10 mouse cellular contexts compared by ENCODE assay signal in genomic region chr1:69105096-69105492, GRCm38 (mm10). TPM values are rescaled to one million over a fixed set of nuclear protein-coding genes. Genes with fewer than 3 reads are reported as not detected.
DNase-seq lines count a peak whose midpoint lies in the region; ATAC-seq and TF ChIP-seq lines count a peak whose summit lies in the region.
"Had no signal": no experiment of that assay in that cellular context is flagged by ENCODE, and none has a peak within 500 bp of the region (broad histone marks: within the 10 kb centered on the region; RNA-seq: fewer than 3 reads in every experiment).

No protein-coding gene starts in this region.

- no peak overlapping the region for H3K9ac ChIP-seq in liver, adult 2 months (ENCODE audit: low read depth, low read length)
- H3K9ac ChIP-seq in embryonic facial prominence, embryonic 12.5 days = peak overlapping the region; percentile 10; the same call in 1 of the 2 replicates
- H3K9ac ChIP-seq in hindbrain, postnatal 0 days (replicated peaks; ENCODE audit: low read length) = peak overlapping the region; percentile 67
- H3K9ac ChIP-seq in liver, embryonic 13.5 days = no peak overlapping the region
- no peak overlapping the region for H3K9ac ChIP-seq in stomach, embryonic 16.5 days (ENCODE audit: low read length)

- peak; percentile 68 for DNase-seq in liver, adult 2 months (ENCODE audit: extremely low read depth, low read depth, low spot score)
- DNase-seq in liver = no peak
- peak; percentile 66 for DNase-seq in hindbrain, postnatal 0 days (ENCODE audit: low spot score)
- no peak for DNase-seq in liver, embryonic 13.5 days
- DNase-seq in gastrocnemius, postnatal 14 days = no peak
- DNase-seq in layer of hippocampus, adult 11-12 months (ENCODE audit: low spot score) = no peak

- no peaks in the 10 kb centered on the region for H3K9me3 ChIP-seq in embryonic facial prominence, embryonic 12.5 days
- H3K9me3 ChIP-seq in hindbrain, postnatal 0 days (ENCODE audit: low read length) = no peaks in the 10 kb centered on the region
- no peaks in the 10 kb centered on the region for H3K9me3 ChIP-seq in liver, embryonic 13.5 days (replicated peaks)
- H3K9me3 ChIP-seq in stomach, embryonic 16.5 days (replicated peaks; ENCODE audit: control insufficient read depth, low read length) = no peaks in the 10 kb centered on the region

- peak overlapping the region; percentile 93 for H3K4me2 ChIP-seq in embryonic facial prominence, embryonic 12.5 days (replicated peaks)
- peak overlapping the region; percentile 90 for H3K4me2 ChIP-seq in hindbrain, postnatal 0 days (ENCODE audit: low read depth, low read length)
- peak overlapping the region; percentile 76 for H3K4me2 ChIP-seq in liver, embryonic 13.5 days
- H3K4me2 ChIP-seq in stomach, embryonic 16.5 days (ENCODE audit: low read depth, low read length) = peak overlapping the region; percentile 99

- no peak for ATAC-seq in embryonic facial prominence, embryonic 12.5 days (ENCODE audit: insufficient number of reproducible peaks, insufficient read depth, low FRiP score, low TSS enrichment)
- no peak for ATAC-seq in hindbrain, postnatal 0 days
- no peak for ATAC-seq in liver, embryonic 13.5 days (ENCODE audit: low read depth)
- ATAC-seq in stomach, embryonic 16.5 days (ENCODE audit: insufficient read depth, low FRiP score) = no peak

- no peak for TF ChIP-seq CTCF in liver, adult 2 months (IDR thresholded peaks at IDR 0.05; ENCODE audit: low read depth, low read length)
- TF ChIP-seq CTCF in hindbrain, postnatal 0 days (IDR thresholded peaks at IDR 0.05; ENCODE audit: low read depth) = no peak; the same call in 1 of the 2 replicates

- H3K4me1 ChIP-seq in liver, adult 2 months (ENCODE audit: control insufficient read depth, insufficient read depth, low read length) = no peaks in the 10 kb centered on the region
- H3K4me1 ChIP-seq in embryonic facial prominence, embryonic 12.5 days = no peaks in the 10 kb centered on the region; the same call in 1 of the 2 replicates
- no peaks in the 10 kb centered on the region; the same call in 1 of the 2 replicates for H3K4me1 ChIP-seq in hindbrain, postnatal 0 days (ENCODE audit: insufficient read depth, low read length)
- H3K4me1 ChIP-seq in liver, embryonic 13.5 days (replicated peaks) = peaks cover 6% of the 10 kb centered on the region; the same call in 1 of the 2 replicates
- H3K4me1 ChIP-seq in stomach, embryonic 16.5 days (ENCODE audit: control insufficient read depth, insufficient read depth, low read length) = peaks cover 29% of the 10 kb centered on the region

- H3K79me2 ChIP-seq in liver, adult 2 months (ENCODE audit: control insufficient read depth, insufficient read depth, low read length) = no peaks in the 10 kb centered on the region

- peak overlapping the region; percentile 86 for H3K27ac ChIP-seq in liver, adult 2 months (replicated peaks; ENCODE audit: insufficient read depth, low read depth, low read length)
- no peak overlapping the region for H3K27ac ChIP-seq in embryonic facial prominence, embryonic 12.5 days
- H3K27ac ChIP-seq in hindbrain, postnatal 0 days = peak overlapping the region; percentile 81
- no peak overlapping the region for H3K27ac ChIP-seq in liver, embryonic 13.5 days
- no peak overlapping the region for H3K27ac ChIP-seq in stomach, embryonic 16.5 days (ENCODE audit: low read length)

- TF ChIP-seq POLR2A in liver, adult 2 months (IDR thresholded peaks at IDR 0.05; ENCODE audit: extremely low read depth, insufficient read depth, low read length) = no peak

- H3K4me3 ChIP-seq in liver, adult 2 months (ENCODE audit: insufficient read depth, low read depth, low read length) = peak overlapping the region; percentile 60
- H3K4me3 ChIP-seq in embryonic facial prominence, embryonic 12.5 days = peak overlapping the region; percentile 53
- H3K4me3 ChIP-seq in hindbrain, postnatal 0 days (ENCODE audit: low read length) = peak overlapping the region; percentile 69
- H3K4me3 ChIP-seq in liver, embryonic 13.5 days (replicated peaks) = 0 out of 2 replicates have a peak overlapping the region, but pooled peaks have one; percentile 55
- peak overlapping the region; percentile 58 for H3K4me3 ChIP-seq in stomach, embryonic 16.5 days (replicated peaks; ENCODE audit: low read length)

- intact Hi-C loops in gastrocnemius, postnatal 14 days (cut with DNase I; ENCODE audit: low total_unique reads) = no loop called here

- H3K36me3 ChIP-seq in liver, adult 2 months (ENCODE audit: control insufficient read depth, insufficient read depth, low read length) = no peaks in the 10 kb centered on the region
- H3K36me3 ChIP-seq in embryonic facial prominence, embryonic 12.5 days = no peaks in the 10 kb centered on the region
- H3K36me3 ChIP-seq in hindbrain, postnatal 0 days (ENCODE audit: insufficient read depth, low read length) = no peaks in the 10 kb centered on the region
- H3K36me3 ChIP-seq in liver, embryonic 13.5 days = no peaks in the 10 kb centered on the region
- no peaks in the 10 kb centered on the region for H3K36me3 ChIP-seq in stomach, embryonic 16.5 days (ENCODE audit: control insufficient read depth, insufficient read depth, low read length)

- H3K27me3 ChIP-seq in liver, adult 2 months (ENCODE audit: control insufficient read depth, insufficient read depth, low read length) = no peaks in the 10 kb centered on the region
- H3K27me3 ChIP-seq in embryonic facial prominence, embryonic 12.5 days = peaks cover 50% of the 10 kb centered on the region
- H3K27me3 ChIP-seq in hindbrain, postnatal 0 days (ENCODE audit: insufficient read depth, low read length) = no peaks in the 10 kb centered on the region
- H3K27me3 ChIP-seq in liver, embryonic 13.5 days = peaks cover 61% of the 10 kb centered on the region
- peaks cover 20% of the 10 kb centered on the region for H3K27me3 ChIP-seq in stomach, embryonic 16.5 days (ENCODE audit: control insufficient read depth, insufficient read depth, low read length)
- H3K27me3 ChIP-seq: Patski had no signal

- WGBS in liver, adult 2 months = 4% methylated on average over 13 of the region's 13 CpGs
- 1% methylated on average over 13 of the region's 13 CpGs for WGBS in embryonic facial prominence, embryonic 12.5 days
- under 1% methylated on average over 13 of the region's 13 CpGs for WGBS in hindbrain, postnatal 0 days
- WGBS in liver, embryonic 13.5 days (ENCODE audit: insufficient replicate concordance) = 2% methylated on average over 13 of the region's 13 CpGs
- under 1% methylated on average over 13 of the region's 13 CpGs for WGBS in stomach, embryonic 16.5 days

RNA-seq across cellular contexts. Expression of gene Erbb4, which starts 2.8 kb away (rescaled TPM):
- 2.9 and 3.9 TPM in 2 replicates for total RNA-seq in liver, adult 2 months (2014; rRNA removed)
- polyA plus RNA-seq in liver, adult 2 months (2012; rRNA removed) = 0.22 and 0.50 TPM in 2 replicates
- polyA plus RNA-seq in embryonic facial prominence, embryonic 12.5 days (2016; fragmentation: Nextera tagmentation; extraction: Ambion mirVana) = 0.95 and 1.3 TPM in 2 replicates
- total RNA-seq in hindbrain, postnatal 0 days (2014; rRNA removed) = 46.4 and 52.8 TPM in 2 replicates
- 13.3 and 13.9 TPM in 2 replicates for polyA plus RNA-seq in hindbrain, postnatal 0 days (2015; fragmentation: Nextera tagmentation; extraction: Ambion mirVana)
- 0.07 TPM in 1 of 2 replicates, not detected in the other for polyA plus RNA-seq in liver, embryonic 13.5 days (2015; fragmentation: Nextera tagmentation; extraction: Ambion mirVana)
- polyA plus RNA-seq in stomach, embryonic 16.5 days (2015; fragmentation: Nextera tagmentation; extraction: Ambion mirVana) = 0.35 and 0.44 TPM in 2 replicates
- under 1 TPM; 0.78 to 0.88 TPM for total RNA-seq in gastrocnemius, postnatal 14 days (2021)
- total RNA-seq: hematopoietic stem cell, adult 5-6 weeks had no signal

Comparison
In these comparisons a context has a peak if more than half of its experiments do, and no peak if none do; other contexts are left out.
1. DNase-seq: peak in liver, adult 2 months (single experiment) and hindbrain, postnatal 0 days (single experiment); none in liver (single experiment), liver, embryonic 13.5 days (single experiment), gastrocnemius, postnatal 14 days (single experiment) and layer of hippocampus, adult 11-12 months (single experiment).
2. H3K27ac ChIP-seq: peak in liver, adult 2 months (single experiment) and hindbrain, postnatal 0 days (single experiment); none in embryonic facial prominence, embryonic 12.5 days (single experiment), liver, embryonic 13.5 days (single experiment) and stomach, embryonic 16.5 days (single experiment).
3. H3K9ac ChIP-seq: peak in embryonic facial prominence, embryonic 12.5 days (single experiment) and hindbrain, postnatal 0 days (single experiment); none in liver, adult 2 months (single experiment), liver, embryonic 13.5 days (single experiment) and stomach, embryonic 16.5 days (single experiment).
4. Peak in every context shown above with its lines, with median percentiles within 50 percentile points of each other: H3K4me3 ChIP-seq and H3K4me2 ChIP-seq.